Mouse (Mus musculus): Measurements from ENCODE around the gene Txndc8. TPM values are rescaled to one million over a fixed set of nuclear protein-coding genes. Genes with fewer than 3 reads are reported as not detected.

The Txndc8 gene
- total and polyA plus RNA-seq, 2 experiments from 2014 or later: not detected

- no peak overlapping the region for H3K4me3 ChIP-seq (ENCODE audit: low read depth, low read length)
- H3K27ac ChIP-seq (ENCODE audit: low read depth, low read length): no peak overlapping the region
- ATAC-seq (ENCODE audit: low FRiP score) (no peak), DNase-seq (ENCODE audit: low spot score) (peak; percentile 29)
- no peaks in the 10 kb centered on the region for H3K9me3 ChIP-seq (ENCODE audit: low read length)
- TF ChIP-seq CTCF (IDR thresholded peaks at IDR 0.05): no peak
- H3K4me1 ChIP-seq (ENCODE audit: insufficient read depth, low read length): no peaks in the 10 kb centered on the region
- WGBS: 23% methylated on average over 1 of the region's 1 CpGs
- no peaks in the 10 kb centered on the region for H3K27me3 ChIP-seq (ENCODE audit: insufficient read depth, low read length)
- no peak overlapping the region for H3K4me2 ChIP-seq (ENCODE audit: low read depth, low read length, poor library complexity, severe bottlenecking)
- no peaks in the 10 kb centered on the region for H3K36me3 ChIP-seq (ENCODE audit: insufficient read depth, low read length)
- no peak overlapping the region for H3K9ac ChIP-seq (replicated peaks; ENCODE audit: low read length, poor library complexity, severe bottlenecking)
Measured at GRCm38 (mm10) chr4:57964143-57964542, 44.8 kb downstream of the Txndc8 start.

- ATAC-seq (ENCODE audit: low FRiP score) (no peak), DNase-seq (ENCODE audit: low spot score) (no peak)
- H3K4me2 ChIP-seq (ENCODE audit: low read depth, low read length, poor library complexity, severe bottlenecking): no peak overlapping the region
- H3K27me3 ChIP-seq (ENCODE audit: insufficient read depth, low read length): no peaks in the 10 kb centered on the region
- no peaks in the 10 kb centered on the region for H3K9me3 ChIP-seq (ENCODE audit: low read length)
- H3K9ac ChIP-seq (replicated peaks; ENCODE audit: low read length, poor library complexity, severe bottlenecking): no peak overlapping the region
- no peak overlapping the region for H3K4me3 ChIP-seq (ENCODE audit: low read depth, low read length)
- no peaks in the 10 kb centered on the region for H3K36me3 ChIP-seq (ENCODE audit: insufficient read depth, low read length)
- 93% methylated on average over 8 of the region's 8 CpGs for WGBS
- no peak for TF ChIP-seq CTCF (IDR thresholded peaks at IDR 0.05)
- H3K27ac ChIP-seq (ENCODE audit: low read depth, low read length): no peak overlapping the region
- H3K4me1 ChIP-seq (ENCODE audit: insufficient read depth, low read length): no peaks in the 10 kb centered on the region
Measured at GRCm38 (mm10) chr4:57959056-57959455, 49.9 kb downstream of the Txndc8 start.

GRCm38 (mm10) chr4:57958098-57958497 lies 50.8 kb downstream of the Txndc8 start:
- DNase-seq (ENCODE audit: low spot score) (no peak), ATAC-seq (ENCODE audit: low FRiP score) (no peak)
- H3K4me1 ChIP-seq (ENCODE audit: insufficient read depth, low read length): no peaks in the 10 kb centered on the region
- no peak for TF ChIP-seq CTCF (IDR thresholded peaks at IDR 0.05)
- no peak overlapping the region for H3K4me2 ChIP-seq (ENCODE audit: low read depth, low read length, poor library complexity, severe bottlenecking)
- no peak overlapping the region for H3K4me3 ChIP-seq (ENCODE audit: low read depth, low read length)
- H3K36me3 ChIP-seq (ENCODE audit: insufficient read depth, low read length): no peaks in the 10 kb centered on the region
- H3K9me3 ChIP-seq (ENCODE audit: low read length): no peaks in the 10 kb centered on the region
- H3K27ac ChIP-seq (ENCODE audit: low read depth, low read length): no peak overlapping the region
- H3K27me3 ChIP-seq (ENCODE audit: insufficient read depth, low read length): no peaks in the 10 kb centered on the region
- WGBS: 83% methylated on average over 9 of the region's 9 CpGs
- H3K9ac ChIP-seq (replicated peaks; ENCODE audit: low read length, poor library complexity, severe bottlenecking): no peak overlapping the region

- no peak overlapping the region for H3K9ac ChIP-seq (replicated peaks; ENCODE audit: low read length, poor library complexity, severe bottlenecking)
- no peaks in the 10 kb centered on the region for H3K9me3 ChIP-seq (ENCODE audit: low read length)
- no peaks in the 10 kb centered on the region for H3K36me3 ChIP-seq (ENCODE audit: insufficient read depth, low read length)
- no peak for DNase-seq (ENCODE audit: low spot score)
- peak overlapping the region; percentile 84 for H3K4me3 ChIP-seq (ENCODE audit: low read depth, low read length)
- no peak for TF ChIP-seq CTCF (IDR thresholded peaks at IDR 0.05)
- H3K27me3 ChIP-seq (ENCODE audit: insufficient read depth, low read length): no peaks in the 10 kb centered on the region
- H3K4me2 ChIP-seq (ENCODE audit: low read depth, low read length, poor library complexity, severe bottlenecking): peak overlapping the region; percentile 81
- 50% methylated on average over 11 of the region's 11 CpGs for WGBS
- ATAC-seq (ENCODE audit: low FRiP score): no peak
- H3K27ac ChIP-seq (ENCODE audit: low read depth, low read length): peak overlapping the region; percentile 87; the same call in 1 of the 2 replicates
- H3K4me1 ChIP-seq (ENCODE audit: insufficient read depth, low read length): no peaks in the 10 kb centered on the region
Measured at GRCm38 (mm10) chr4:57957200-57958085, 51.5 kb downstream of the Txndc8 start.

- WGBS: under 1% methylated on average over 71 of the region's 71 CpGs
- no peak; the same call in 1 of the 2 replicates for TF ChIP-seq CTCF (IDR thresholded peaks at IDR 0.05)
- ATAC-seq (ENCODE audit: low FRiP score) (peak; percentile 96), DNase-seq (ENCODE audit: low spot score) (peak; percentile 98)
- Histone ChIP-seq H3K36me3 (ENCODE audit: insufficient read depth, low read length) (peaks cover 5% of the 10 kb centered on the region), H3K9ac (replicated peaks; ENCODE audit: low read length, poor library complexity, severe bottlenecking) (peak within 1 kb of the TSS; percentile 88), H3K4me2 (ENCODE audit: low read depth, low read length, poor library complexity, severe bottlenecking) (peak within 1 kb of the TSS; percentile 81), H3K27me3 (ENCODE audit: insufficient read depth, low read length) (no peaks in the 10 kb centered on the region), H3K4me1 (ENCODE audit: insufficient read depth, low read length) (no peaks in the 10 kb centered on the region), H3K9me3 (ENCODE audit: low read length) (no peaks in the 10 kb centered on the region), H3K27ac (ENCODE audit: low read depth, low read length) (peak within 1 kb of the TSS; percentile 87), H3K4me3 (ENCODE audit: low read depth, low read length) (peak within 1 kb of the TSS; percentile 84)
Measured at GRCm38 (mm10) chr4:57956029-57956960, 52.6 kb downstream of the Txndc8 start, which contains the start of gene Txn1. TSS of gene Txn1 (minus strand) at chr4:57956411.

Measured in midbrain, postnatal 0 days (tissue).